Mouse (Mus musculus) lung, adult 18-20 months (tissue): ENCODE measurements at regions not wholly inside any gene's neighbourhood (a gene's known extent, or its start where the extent isn't known, plus 50 kb on each side); places are given as distances from the start of the nearest gene placed in this dataset.

Source experiments
- DNase-seq, 2 experiments: peaks; one replicate each; pipeline ENCODE4 v3.0.0; 2022; ENCODE audit warnings: mixed read lengths in 2 of 2

- DNase-seq, result no peak
Observed at GRCm38 (mm10) chr8:26697579-26698084, 279.5 kb upstream of the Zfp703 start.

GRCm38 (mm10) chr8:26698580-26698979, 278.5 kb upstream of the Zfp703 start:
- DNase-seq, result peak; percentile 65 to 67

GRCm38 (mm10) chr8:26706048-26706767, 270.9 kb upstream of the Zfp703 start:
- DNase-seq, result no peak

- DNase-seq, result no peak
Observed at GRCm38 (mm10) chr8:26706768-26707156, 270.4 kb upstream of the Zfp703 start.

GRCm38 (mm10) chr8:26713836-26714235, 263.3 kb upstream of the Zfp703 start:
- DNase-seq, result no peak

GRCm38 (mm10) chr8:26714714-26715113, 262.4 kb upstream of the Zfp703 start:
- no peak for DNase-seq

GRCm38 (mm10) chr8:26718409-26719355, 258.4 kb upstream of the Zfp703 start:
- DNase-seq, result no peak

- DNase-seq, result no peak
Observed at GRCm38 (mm10) chr8:26722766-26723165, 254.4 kb upstream of the Zfp703 start.

- no peak for DNase-seq
Observed at GRCm38 (mm10) chr8:26724628-26725027, 252.5 kb upstream of the Zfp703 start.

- DNase-seq, result no peak
Observed at GRCm38 (mm10) chr8:26725521-26725920, 251.6 kb upstream of the Zfp703 start.

GRCm38 (mm10) chr8:26729351-26729750, 247.8 kb upstream of the Zfp703 start:
- no peak for DNase-seq

- DNase-seq, result no peak
Observed at GRCm38 (mm10) chr8:26731111-26731510, 246.0 kb upstream of the Zfp703 start.

- DNase-seq, result no peak
Observed at GRCm38 (mm10) chr8:26744424-26744823, 232.7 kb upstream of the Zfp703 start.

- DNase-seq, result no peak
Observed at GRCm38 (mm10) chr8:26746811-26747210, 230.3 kb upstream of the Zfp703 start.

GRCm38 (mm10) chr8:26747241-26747972, 229.7 kb upstream of the Zfp703 start:
- peak; percentile 70 to 75 for DNase-seq

- no peak for DNase-seq
Observed at GRCm38 (mm10) chr8:26748161-26748971, 228.8 kb upstream of the Zfp703 start.

GRCm38 (mm10) chr8:26748972-26749291, 228.2 kb upstream of the Zfp703 start:
- DNase-seq, result no peak

- DNase-seq, result no peak
Observed at GRCm38 (mm10) chr8:26750120-26750519, 227.0 kb upstream of the Zfp703 start.

- no peak for DNase-seq
Observed at GRCm38 (mm10) chr8:26751651-26752050, 225.5 kb upstream of the Zfp703 start.

- DNase-seq, result no peak
Observed at GRCm38 (mm10) chr8:26756452-26756851, 220.7 kb upstream of the Zfp703 start.

GRCm38 (mm10) chr8:26760726-26761125, 216.4 kb upstream of the Zfp703 start:
- DNase-seq, result no peak
